Mouse (Mus musculus) bone marrow macrophage, adult 2 months (primary cell): ENCODE results near the gene Hivep2.

Experiments used
- CTCF ChIP-seq: IDR thresholded peaks from 2 replicates; pipeline ENCODE4 v1.5.1; 2012; ENCODE audit warnings: low read depth, mild to moderate bottlenecking, low read length, moderate library complexity
- POLR2A ChIP-seq: IDR thresholded peaks from 2 replicates; pipeline ENCODE4 v1.6.1; 2012; ENCODE audit warnings: mild to moderate bottlenecking, low read depth, low read length, borderline replicate concordance

DNA sequence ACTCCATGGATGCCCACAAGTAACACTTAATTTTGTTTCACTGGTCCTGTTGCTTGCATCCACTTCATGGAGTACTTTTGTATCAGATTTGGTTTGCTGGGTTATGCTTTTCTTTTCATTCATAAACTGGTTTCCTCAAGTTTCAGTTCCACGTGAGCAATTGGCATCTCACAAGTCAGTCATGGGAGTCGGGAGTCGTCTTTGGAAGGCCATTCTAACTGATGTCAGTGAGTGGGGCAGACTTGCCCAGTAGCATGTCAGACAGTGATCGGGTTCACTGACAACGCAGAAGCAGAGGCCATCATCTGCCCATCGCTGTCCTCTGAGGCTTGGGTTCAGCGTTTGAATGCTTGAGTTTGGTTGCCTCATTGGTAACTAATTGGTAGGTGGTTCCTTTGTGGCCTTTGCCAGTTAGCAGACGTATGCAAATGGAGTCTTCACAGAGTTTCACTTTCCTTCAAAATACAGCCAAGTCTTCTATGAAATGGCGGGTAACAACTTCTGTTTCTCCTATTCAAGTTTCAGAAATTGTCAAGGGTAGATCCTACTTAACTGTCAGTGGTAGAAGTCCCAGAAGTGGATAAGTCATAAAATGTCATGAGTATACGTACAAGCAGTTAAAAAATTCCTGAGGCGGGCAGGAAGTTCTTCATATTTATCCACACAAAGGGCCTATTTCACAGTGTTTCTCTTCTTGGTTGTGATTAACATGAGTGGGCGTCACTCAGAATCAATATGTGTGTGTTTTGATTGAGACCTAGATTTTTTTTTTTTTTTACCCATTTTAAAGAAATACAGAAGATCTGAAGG, 76.9 kb downstream of the Hivep2 start:
- no peak for TF ChIP-seq POLR2A
- TF ChIP-seq CTCF: no peak
